Mouse (Mus musculus) midbrain, embryonic 13.5 days (tissue): Measurements from ENCODE around the gene Marf1. TPM values are rescaled to one million over a fixed set of nuclear protein-coding genes. Genes with fewer than 3 reads are reported as not detected.
"Not testable (repeated sequence)": the region's sequence is repeated elsewhere in the genome, so short reads cannot be mapped to it uniquely, and the experiment has no call there.

ENCODE experiments used
- ATAC-seq: fragments of 200-750 bp; cut with Nextera tagmentation; 2 replicates; pipeline ENCODE4 v1.8.0; 2017; ENCODE audit warnings: mild to moderate bottlenecking, moderate TSS enrichment, moderate library complexity
- H3K27ac ChIP-seq: fragments of 300-500 bp; sonication (generic); 2 replicates; pipeline ENCODE4 v1.5.1; 2015; ENCODE audit warnings: inconsistent platforms, mild to moderate bottlenecking, moderate library complexity
- H3K27me3 ChIP-seq: fragments of 300-500 bp; sonication (generic); 2 replicates; pipeline ENCODE4 v1.6.1; 2015; ENCODE audit warnings: mild to moderate bottlenecking, inconsistent platforms
- H3K36me3 ChIP-seq: fragments of 300-500 bp; sonication (generic); 2 replicates; pipeline ENCODE4 v1.6.1; 2015; ENCODE audit warnings: mild to moderate bottlenecking, inconsistent platforms
- H3K4me1 ChIP-seq: fragments of 300-500 bp; sonication (generic); replicated peaks from 2 replicates; pipeline ENCODE4 v1.6.1; 2015; ENCODE audit warnings: inconsistent platforms
- H3K4me2 ChIP-seq: fragments of 300-500 bp; sonication (generic); replicated peaks from 2 replicates; pipeline ENCODE4 v1.6.1; 2015; ENCODE audit warnings: moderate library complexity, mild to moderate bottlenecking, inconsistent platforms
- H3K4me3 ChIP-seq: fragments of 300-500 bp; sonication (generic); replicated peaks from 2 replicates; pipeline ENCODE4 v1.5.1; 2015; ENCODE audit warnings: mild to moderate bottlenecking, inconsistent platforms
- H3K9ac ChIP-seq: fragments of 300-500 bp; sonication (generic); replicated peaks from 2 replicates; pipeline ENCODE4 v1.6.1; 2015; ENCODE audit warnings: mild to moderate bottlenecking, inconsistent platforms
- H3K9me3 ChIP-seq: fragments of 300-500 bp; sonication (generic); 2 replicates; pipeline ENCODE4 v1.6.1; 2016; ENCODE audit warnings: mild to moderate bottlenecking, inconsistent platforms
- WGBS: fragments of 180-500 bp; shearing (Covaris S2); methylation state at CpG from one replicate; pipeline ENCODE4 v1.1.7; 2015; 5-methylcytosine and 5-hydroxymethylcytosine counted together
- polyA plus RNA-seq: library from polyadenylated mRNA; unstranded; fragments of >200 nt; fragmentation: Nextera tagmentation; extraction: Ambion mirVana; gene quantifications from 2 replicates; pipeline ENCODE4 v1.2.1, GENCODE M21; 2015

Marf1 gene
- polyA plus RNA-seq, 1 experiment from 2014 or later = 18.3 TPM

DNA sequence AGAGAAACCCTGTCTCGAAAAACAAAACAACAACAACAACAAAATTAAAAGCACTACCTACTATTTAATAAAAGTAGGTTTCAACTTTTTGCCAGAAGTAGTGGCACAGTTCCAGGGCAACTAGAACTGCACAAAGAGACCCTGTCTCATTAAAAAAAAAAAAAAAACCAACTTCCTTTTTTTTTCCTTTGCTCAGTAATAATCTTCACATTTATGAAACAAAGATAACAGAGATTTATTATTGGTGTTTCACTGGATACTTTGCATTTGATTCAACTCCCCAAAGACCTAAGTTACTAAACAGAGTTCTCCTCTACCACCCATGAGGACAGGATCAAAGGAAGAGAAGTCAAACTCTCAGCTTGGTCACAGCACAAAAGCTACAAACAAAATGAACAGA is 2.2 kb downstream of the Marf1 start:
- H3K4me2 ChIP-seq = no peak overlapping the region
- 88% methylated on average over 1 of the region's 1 CpGs for WGBS
- H3K9ac ChIP-seq = no peak overlapping the region

DNA sequence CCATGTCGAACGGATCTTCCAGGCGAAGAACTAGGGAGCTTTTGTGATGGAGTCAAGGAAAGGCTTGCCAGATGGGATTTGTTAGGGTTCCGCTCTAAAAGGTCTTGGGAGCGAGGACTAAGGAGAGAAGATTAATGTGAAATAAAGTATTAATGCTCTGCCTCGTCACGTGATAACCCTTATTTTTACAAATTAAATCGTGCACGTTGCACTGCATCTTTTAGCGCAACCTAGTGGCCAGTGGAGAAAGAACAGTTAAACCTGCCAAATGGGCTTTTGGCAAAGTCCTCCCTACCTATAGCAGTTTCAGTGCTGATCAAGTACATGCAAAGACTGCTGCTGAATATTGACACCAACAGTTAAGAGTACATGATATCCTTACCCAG is 3.4 kb downstream of the Marf1 start:
- Histone ChIP-seq H3K4me2 (peak overlapping the region; percentile 54), H3K27ac (peak overlapping the region; percentile 92), H3K9me3 (no peaks in the 10 kb centered on the region), H3K9ac (peak overlapping the region; percentile 71), H3K4me1 (peaks cover 40% of the 10 kb centered on the region), H3K4me3 (peak overlapping the region; percentile 80), H3K36me3 (no peaks in the 10 kb centered on the region), H3K27me3 (no peaks in the 10 kb centered on the region)
- ATAC-seq = peak; percentile 35
- under 1% methylated on average over 10 of the region's 10 CpGs for WGBS

More for the DNA sequence above, 2.2 kb downstream of the Marf1 start:
- H3K9me3 ChIP-seq = no peaks in the 10 kb centered on the region
- ATAC-seq = no peak
- peaks cover 48% of the 10 kb centered on the region for H3K4me1 ChIP-seq
- no peak overlapping the region for H3K27ac ChIP-seq
- no peaks in the 10 kb centered on the region for H3K27me3 ChIP-seq
- H3K4me3 ChIP-seq = no peak overlapping the region
- no peaks in the 10 kb centered on the region for H3K36me3 ChIP-seq

DNA sequence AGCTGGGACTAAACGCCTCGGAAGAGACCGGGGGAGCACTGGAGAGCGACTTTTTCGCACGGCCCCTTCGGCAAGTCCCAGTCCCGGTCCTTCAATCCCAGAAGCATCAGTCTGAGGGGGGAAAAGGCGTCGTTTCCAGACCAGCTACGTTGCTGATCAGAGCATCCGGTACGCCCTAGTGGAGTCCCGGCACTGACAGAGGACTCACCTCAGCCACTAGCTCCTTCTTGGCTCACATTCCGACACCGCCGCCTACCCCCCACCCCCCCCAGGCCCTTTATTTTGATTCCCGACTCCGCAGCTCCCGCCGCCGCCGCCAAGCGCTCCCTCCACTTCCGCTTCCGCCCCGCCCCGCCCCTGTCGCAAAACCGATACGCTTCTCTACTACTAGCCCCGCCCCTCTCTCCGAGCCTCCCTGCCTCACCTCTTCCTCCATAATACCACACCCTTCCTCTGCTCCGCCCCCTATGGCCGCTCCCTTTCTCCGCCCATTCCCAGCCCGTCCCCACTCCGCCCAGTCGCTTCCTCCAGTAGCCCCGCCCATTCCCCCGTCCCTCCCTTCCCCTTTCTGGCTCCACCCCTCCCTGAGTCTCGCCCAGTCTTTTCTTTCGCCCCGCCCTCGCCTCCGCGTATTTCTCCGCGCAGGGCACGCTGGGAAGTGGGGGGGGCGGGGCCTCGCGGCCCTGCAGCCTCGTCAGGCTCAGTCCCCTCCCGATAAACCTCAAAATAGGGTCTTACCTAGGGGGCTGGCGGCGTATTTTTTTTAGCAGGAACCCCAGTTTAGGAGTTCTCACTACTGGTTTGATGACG is 4.0 kb downstream of the Marf1 start:
- Histone ChIP-seq H3K9me3 (no peaks in the 10 kb centered on the region), H3K4me3 (peak overlapping the region; percentile 80), H3K4me2 (peak overlapping the region; percentile 60), H3K27me3 (no peaks in the 10 kb centered on the region), H3K36me3 (no peaks in the 10 kb centered on the region), H3K27ac (peak overlapping the region; percentile 92), H3K9ac (peak overlapping the region; percentile 80), H3K4me1 (peaks cover 34% of the 10 kb centered on the region)
- under 1% methylated on average over 58 of the region's 58 CpGs for WGBS
- ATAC-seq = peak; percentile 94

DNA sequence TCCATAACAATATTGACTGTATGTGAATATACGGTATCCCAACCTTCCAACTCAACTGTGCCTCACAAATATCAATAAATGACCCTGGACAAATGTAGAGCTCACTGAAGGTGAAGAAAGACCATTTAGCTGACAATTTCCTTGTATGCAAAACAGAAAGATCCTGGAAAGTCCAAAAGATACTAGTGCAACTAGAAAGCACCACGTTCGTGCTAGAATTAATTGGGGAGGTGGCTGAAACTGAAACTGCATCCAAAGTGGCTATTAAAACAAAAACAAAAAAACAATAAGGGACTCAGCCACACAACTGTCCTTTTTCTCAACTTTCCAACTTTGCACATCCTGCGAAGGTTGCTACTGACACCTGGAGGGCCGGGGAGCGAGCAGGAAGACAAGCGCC is 4.6 kb downstream of the Marf1 start:
- Histone ChIP-seq H3K4me1 (peaks cover 28% of the 10 kb centered on the region), H3K9me3 (no peaks in the 10 kb centered on the region), H3K4me3 (peak overlapping the region; percentile 80), H3K36me3 (peaks cover 4% of the 10 kb centered on the region; the same call in 1 of the 2 replicates), H3K27ac (peak overlapping the region; percentile 92), H3K4me2 (peak overlapping the region; percentile 60), H3K9ac (peak overlapping the region; percentile 80), H3K27me3 (no peaks in the 10 kb centered on the region)
- 12% methylated on average over 7 of the region's 7 CpGs for WGBS
- no peak for ATAC-seq

DNA sequence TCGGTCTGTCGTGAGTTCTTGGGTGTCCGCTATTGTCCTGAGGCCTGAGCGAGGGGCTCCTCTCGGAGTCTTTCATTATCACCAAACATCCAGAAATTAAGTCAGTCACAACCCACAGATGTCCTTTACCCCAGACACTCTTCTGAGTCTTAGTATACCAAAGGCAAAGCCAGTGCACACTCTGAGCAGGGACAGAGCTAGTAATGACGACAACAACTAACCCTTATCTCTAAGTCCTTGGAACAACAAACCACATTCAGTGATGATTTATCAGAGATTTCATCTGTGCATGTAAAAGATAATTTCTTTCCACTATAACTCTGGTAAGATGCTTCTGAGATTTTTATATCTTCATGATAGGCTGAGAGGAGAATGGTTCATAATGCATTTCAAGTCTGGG is 6.8 kb downstream of the Marf1 start:
- Histone ChIP-seq H3K4me1 (peaks cover 21% of the 10 kb centered on the region), H3K36me3 (peaks cover 24% of the 10 kb centered on the region), H3K9ac (no peak overlapping the region), H3K4me2 (no peak overlapping the region), H3K27me3 (no peaks in the 10 kb centered on the region), H3K27ac (no peak overlapping the region), H3K9me3 (no peaks in the 10 kb centered on the region), H3K4me3 (no peak overlapping the region)
- ATAC-seq = no peak
- WGBS = 90% methylated on average over 6 of the region's 6 CpGs

DNA sequence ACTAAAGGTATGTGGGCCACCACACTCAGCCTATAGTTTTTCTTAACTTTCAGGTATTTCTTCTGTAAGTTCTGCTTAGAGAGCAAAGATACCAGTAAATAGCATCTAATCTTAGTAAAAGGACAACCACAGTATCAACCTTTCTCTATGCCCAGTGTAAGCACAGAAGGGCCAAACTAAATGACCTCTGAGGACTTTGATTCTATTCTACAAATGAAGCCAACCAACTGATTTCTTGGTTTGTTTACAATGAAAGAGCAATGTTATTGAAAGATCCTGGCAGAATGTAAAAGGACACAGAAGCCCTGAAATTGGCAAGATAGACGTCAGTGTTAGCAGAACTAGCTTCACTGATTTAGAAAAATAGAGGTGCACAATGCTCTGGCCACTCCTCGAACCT is 7.5 kb downstream of the Marf1 start:
- not testable (repeated sequence) for H3K27ac ChIP-seq, ATAC-seq, H3K27me3 ChIP-seq, H3K4me2 ChIP-seq, H3K4me3 ChIP-seq, H3K9ac ChIP-seq, H3K9me3 ChIP-seq
- peaks cover 21% of the 10 kb centered on the region for H3K4me1 ChIP-seq
- 85% methylated on average over 1 of the region's 2 CpGs for WGBS
- H3K36me3 ChIP-seq = peaks cover 31% of the 10 kb centered on the region

DNA sequence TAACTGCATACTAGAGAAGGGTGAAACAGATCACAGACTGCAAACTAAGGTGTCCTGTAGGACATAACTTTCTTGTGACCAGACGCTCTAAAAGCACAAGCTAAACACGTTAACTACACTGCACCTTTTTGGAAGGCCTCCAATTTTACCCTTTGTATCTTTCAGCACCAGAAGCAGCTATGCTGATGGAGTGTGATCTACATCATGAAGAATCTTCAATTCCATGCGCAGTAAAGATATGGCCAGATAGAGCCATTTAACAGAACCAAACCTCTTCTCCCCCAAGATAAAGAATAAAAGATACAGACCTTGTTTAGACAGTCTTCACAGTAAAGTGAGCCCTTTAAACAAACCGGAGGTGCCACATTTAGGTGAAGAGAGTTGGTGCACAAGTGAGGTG is 11.4 kb downstream of the Marf1 start:
- Histone ChIP-seq H3K4me1 (0 out of 2 replicates have a peak, but pooled peaks cover 5% of the 10 kb centered on the region), H3K27ac (no peak overlapping the region), H3K9ac (no peak overlapping the region), H3K36me3 (peaks cover 56% of the 10 kb centered on the region), H3K27me3 (no peaks in the 10 kb centered on the region), H3K4me3 (no peak overlapping the region), H3K4me2 (no peak overlapping the region), H3K9me3 (no peaks in the 10 kb centered on the region)
- 95% methylated on average over 4 of the region's 4 CpGs for WGBS
- ATAC-seq = no peak

DNA sequence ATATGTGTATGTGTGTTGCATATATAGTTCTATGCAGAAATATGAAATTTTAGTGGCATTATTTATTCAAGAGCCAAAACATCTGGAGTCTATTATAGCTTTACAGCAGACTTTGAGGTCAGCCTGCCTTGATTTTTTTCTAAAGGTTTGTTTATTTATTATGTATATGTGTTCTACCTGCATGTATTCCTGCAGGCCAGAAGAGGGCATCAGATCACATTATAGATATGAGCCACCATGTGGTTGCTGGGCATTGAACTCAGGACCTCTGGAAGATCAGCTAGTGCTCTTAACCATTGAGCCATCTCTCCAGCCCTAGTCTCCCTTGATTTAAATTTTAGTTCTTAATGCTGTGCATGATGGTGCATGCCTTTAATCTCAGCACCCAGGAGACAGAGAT is 15.4 kb downstream of the Marf1 start:
- no peak for ATAC-seq
- peaks cover 79% of the 10 kb centered on the region for H3K36me3 ChIP-seq
- H3K27me3 ChIP-seq = no peaks in the 10 kb centered on the region
- no peak overlapping the region for H3K4me3 ChIP-seq
- no peak overlapping the region for H3K4me2 ChIP-seq
- H3K9me3 ChIP-seq = no peaks in the 10 kb centered on the region
- H3K4me1 ChIP-seq = no peaks in the 10 kb centered on the region
- no peak overlapping the region for H3K9ac ChIP-seq
- no peak overlapping the region for H3K27ac ChIP-seq

DNA sequence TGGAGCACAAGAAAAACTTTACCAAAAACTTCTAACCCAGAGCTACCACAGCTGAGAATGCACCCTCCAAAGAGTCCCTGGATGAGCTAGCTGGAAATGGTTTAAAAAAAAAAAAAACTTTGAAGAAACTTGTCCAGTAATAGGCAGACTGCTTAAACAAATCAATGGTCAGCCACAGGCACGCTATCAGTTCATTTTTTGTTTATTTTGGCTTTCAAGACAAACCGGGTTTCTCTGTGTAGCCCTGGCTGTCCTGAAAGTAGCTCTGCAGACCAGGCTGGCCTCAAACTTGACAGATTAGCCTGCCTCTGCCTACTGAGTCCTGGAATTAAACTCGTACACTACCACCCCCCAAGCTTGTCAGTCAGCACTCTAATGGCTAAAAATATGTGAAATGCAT is 19.9 kb downstream of the Marf1 start:
- H3K4me3 ChIP-seq = no peak overlapping the region
- no peak overlapping the region for H3K9ac ChIP-seq
- no peaks in the 10 kb centered on the region for H3K27me3 ChIP-seq
- ATAC-seq = no peak
- WGBS = 94% methylated on average over 3 of the region's 3 CpGs
- H3K27ac ChIP-seq = no peak overlapping the region
- no peak overlapping the region for H3K4me2 ChIP-seq
- H3K4me1 ChIP-seq = no peaks in the 10 kb centered on the region
- H3K36me3 ChIP-seq = peaks cover 82% of the 10 kb centered on the region
- no peaks in the 10 kb centered on the region for H3K9me3 ChIP-seq

DNA sequence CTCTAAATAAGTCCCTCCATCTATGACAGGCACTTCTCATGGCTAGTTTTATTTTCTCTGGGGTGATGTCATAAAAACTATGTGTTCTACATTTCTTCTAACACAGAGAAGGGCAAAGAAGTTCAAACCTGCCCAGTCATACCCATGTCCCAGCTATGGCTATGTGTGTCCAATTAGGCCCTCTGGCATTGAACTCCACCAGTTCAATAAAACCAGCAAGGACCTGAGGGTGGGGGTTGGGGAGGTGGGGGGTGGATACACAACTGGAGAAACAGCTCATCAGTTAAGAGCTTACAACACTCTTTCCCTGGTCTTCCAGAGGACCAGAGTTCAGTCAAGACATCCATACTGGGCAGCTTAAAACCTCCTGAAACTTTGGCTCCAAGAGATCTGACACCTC is 24.0 kb downstream of the Marf1 start:
- Histone ChIP-seq H3K4me3 (no peak overlapping the region), H3K4me2 (no peak overlapping the region), H3K36me3 (peaks cover 87% of the 10 kb centered on the region), H3K27ac (no peak overlapping the region), H3K27me3 (no peaks in the 10 kb centered on the region), H3K9me3 (no peaks in the 10 kb centered on the region), H3K9ac (no peak overlapping the region), H3K4me1 (no peaks in the 10 kb centered on the region)
- no peak for ATAC-seq

DNA sequence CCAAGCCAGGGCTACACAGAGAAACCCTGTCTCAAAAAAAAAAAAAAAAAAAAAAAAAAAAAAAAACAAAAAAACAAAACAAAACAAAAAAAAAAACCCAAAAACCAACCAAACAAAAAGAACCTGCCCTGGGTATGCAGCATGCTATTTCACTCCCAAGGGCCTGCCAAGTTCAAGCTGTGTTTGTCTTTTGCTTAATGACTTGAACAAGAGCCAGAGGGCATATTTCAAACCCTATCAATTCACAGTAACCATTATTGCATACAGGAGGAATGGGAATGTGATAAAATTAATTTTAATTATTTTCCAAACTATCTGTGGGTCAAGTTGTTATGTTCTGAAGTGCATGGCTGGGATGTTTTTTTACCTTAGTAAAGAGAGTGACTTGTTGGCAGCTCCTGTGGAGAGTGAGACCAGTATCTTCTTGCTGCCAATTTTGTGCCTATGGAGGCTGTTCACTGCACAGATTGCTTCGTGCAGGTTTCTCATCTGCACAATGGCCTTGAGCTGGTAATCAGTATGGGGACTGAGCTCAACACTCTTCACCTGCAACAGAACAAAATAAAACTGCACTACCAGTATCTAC is 25.1 kb downstream of the Marf1 start:
- 94% methylated on average over 1 of the region's 1 CpGs for WGBS
- no peak overlapping the region for H3K4me3 ChIP-seq
- no peak overlapping the region for H3K9ac ChIP-seq
- no peaks in the 10 kb centered on the region for H3K4me1 ChIP-seq
- H3K27me3 ChIP-seq = no peaks in the 10 kb centered on the region
- H3K36me3 ChIP-seq = peaks cover 93% of the 10 kb centered on the region
- H3K9me3 ChIP-seq = no peaks in the 10 kb centered on the region
- no peak overlapping the region for H3K4me2 ChIP-seq
- H3K27ac ChIP-seq = no peak overlapping the region
- ATAC-seq = no peak

DNA sequence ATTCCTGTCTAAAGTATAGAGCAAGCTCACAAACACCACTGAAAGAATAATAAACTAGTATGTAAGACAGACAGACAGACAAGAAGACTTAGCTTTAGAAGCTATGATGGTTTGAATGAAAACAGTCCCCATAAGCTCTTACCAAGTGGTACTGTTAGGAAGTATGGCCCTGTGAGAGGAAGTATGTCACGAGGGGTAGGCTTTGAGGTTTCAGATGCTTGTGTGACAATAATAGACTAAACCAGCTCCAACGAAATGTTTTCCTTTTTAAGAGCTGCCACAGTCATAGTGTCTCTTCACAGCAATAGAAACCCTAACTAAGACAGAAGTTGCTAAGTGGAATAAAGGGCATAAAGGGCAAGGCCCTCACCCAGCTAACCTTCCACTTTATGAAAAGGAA is 28.1 kb downstream of the Marf1 start:
- H3K4me3 ChIP-seq = no peak overlapping the region
- H3K36me3 ChIP-seq = peaks cover 94% of the 10 kb centered on the region
- H3K9me3 ChIP-seq = no peaks in the 10 kb centered on the region
- no peak for ATAC-seq
- H3K4me1 ChIP-seq = no peaks in the 10 kb centered on the region
- WGBS = 88% methylated on average over 2 of the region's 2 CpGs
- no peak overlapping the region for H3K4me2 ChIP-seq
- no peaks in the 10 kb centered on the region for H3K27me3 ChIP-seq
- H3K27ac ChIP-seq = no peak overlapping the region
- no peak overlapping the region for H3K9ac ChIP-seq
